Mouse (Mus musculus): ENCODE measurements around the gene Prox2. TPM values are rescaled to one million over a fixed set of nuclear protein-coding genes. Genes with fewer than 3 reads are reported as not detected.

The Prox2 gene
- total and polyA plus RNA-seq, 3 experiments = 2.4 to 13.3 (median 4.5) TPM

DNA sequence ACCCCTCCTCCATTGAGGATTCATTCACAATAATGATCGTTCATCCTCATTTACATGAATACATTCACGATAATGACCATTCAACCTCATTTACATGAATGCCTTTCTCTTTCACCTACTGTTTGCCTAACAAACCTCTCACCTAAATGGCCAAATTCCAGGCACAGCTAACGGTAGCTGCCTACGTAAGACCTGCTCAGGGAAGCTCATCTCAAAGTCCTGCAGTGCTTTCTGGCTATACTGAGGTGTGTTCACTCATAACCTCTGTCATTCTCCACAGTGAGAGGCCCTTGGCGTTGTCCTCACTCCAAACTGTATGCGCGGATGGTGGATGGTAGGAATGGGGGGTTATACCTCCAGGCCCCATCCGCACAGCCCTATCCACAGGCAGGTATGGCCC lies 5.8 kb downstream of the Prox2 start:
- Histone ChIP-seq H3K9ac (ENCODE audit: insufficient read depth, low read depth) (peak overlapping the region; percentile 83), H3K27me3 (replicated peaks) (no peaks in the 10 kb centered on the region), H3K36me3 (replicated peaks in 1 of 2; ENCODE audit: control insufficient read depth in 1 of 2, insufficient read depth in 1 of 2, low read length in 1 of 2) (peaks cover 12 to 28% of the 10 kb centered on the region in 2 experiments), H3K4me2 (ENCODE audit: insufficient read depth, low read depth, poor library complexity, severe bottlenecking) (peak overlapping the region; percentile 92), H3K4me3 (replicated peaks in 1 of 3; ENCODE audit: low read depth in 2 of 3, low read length in 2 of 3, poor library complexity in 1 of 3) (peak overlapping the region in 2 of 3 experiments; percentile 24 to 75), H3K27ac (ENCODE audit: insufficient read depth, low read depth) (peak overlapping the region; percentile 21; the same call in 1 of the 2 replicates), H3K79me2 (replicated peaks; ENCODE audit: control insufficient read depth, extremely low read depth, insufficient read depth, poor library complexity, severe bottlenecking) (peaks cover 19% of the 10 kb centered on the region), H3K4me1 (ENCODE audit: control insufficient read depth in 1 of 2, insufficient read depth in 2 of 2) (peaks cover 18 to 79% of the 10 kb centered on the region in 2 experiments), H3K9me3 (replicated peaks; ENCODE audit: low read length) (peaks cover 5% of the 10 kb centered on the region)
- TF ChIP-seq GABPA (IDR thresholded peaks at IDR 0.05; ENCODE audit: insufficient replicate concordance, low read depth, low read length) (no peak), UBTF (IDR thresholded peaks at IDR 0.05; ENCODE audit: low read depth, low read length) (no peak), MYC (IDR thresholded peaks at IDR 0.05; ENCODE audit: low read depth, low read length) (no peak), CHD1 (IDR thresholded peaks at IDR 0.05; ENCODE audit: low read depth, low read length) (no peak), ZC3H11A (IDR thresholded peaks at IDR 0.05; ENCODE audit: low read depth, low read length) (no peak), ETS1 (conservative IDR thresholded peaks at IDR 0.05; ENCODE audit: low read depth, low read length) (no peak), RAD21 (IDR thresholded peaks at IDR 0.05; ENCODE audit: low read depth, low read length) (no peak), POLR2AphosphoS2 (IDR thresholded peaks at IDR 0.05; ENCODE audit: low read depth, low read length) (no peak)
- in situ Hi-C loops (cut with MboI; ENCODE audit: low pct_ligation_motif_present, low pct_unique_long_range_greater_than_20kb, low sequenced_read_pairs) = no loop called here
- no peak for DNase-seq (ENCODE audit: extremely low read depth)
- dilution Hi-C loops (cut with MboI; ENCODE audit: extremely low pct_ligation_motif_present, extremely low pct_unique_long_range_greater_than_20kb, low sequenced_read_pairs) = no loop called here

DNA sequence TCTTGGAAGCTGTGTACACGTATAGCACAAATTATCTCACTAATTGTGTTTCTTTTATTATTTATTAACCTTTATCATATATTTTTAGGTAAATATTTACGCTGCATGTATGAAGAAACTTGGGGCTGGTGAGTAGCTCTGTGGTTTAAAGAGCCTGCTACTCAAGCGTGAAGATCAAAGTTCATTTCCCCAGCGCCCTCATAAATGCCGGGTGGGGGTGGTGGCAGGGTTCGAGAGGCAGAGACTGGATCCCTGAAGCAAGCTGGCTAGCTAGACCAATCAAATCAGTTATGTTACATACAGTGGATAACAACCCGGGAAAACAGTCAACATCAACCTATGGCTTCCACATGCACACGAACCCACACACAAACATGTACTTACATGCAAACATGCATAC lies 7.5 kb downstream of the Prox2 start:
- Histone ChIP-seq H3K4me1 (ENCODE audit: control insufficient read depth in 1 of 2, insufficient read depth in 2 of 2) (peaks cover 18 to 62% of the 10 kb centered on the region in 2 experiments), H3K27ac (ENCODE audit: insufficient read depth, low read depth) (no peak overlapping the region), H3K36me3 (replicated peaks in 1 of 2; ENCODE audit: control insufficient read depth in 1 of 2, insufficient read depth in 1 of 2, low read length in 1 of 2) (peaks cover 15 to 33% of the 10 kb centered on the region in 2 experiments), H3K79me2 (replicated peaks; ENCODE audit: control insufficient read depth, extremely low read depth, insufficient read depth, poor library complexity, severe bottlenecking) (peaks cover 18% of the 10 kb centered on the region), H3K4me2 (ENCODE audit: insufficient read depth, low read depth, poor library complexity, severe bottlenecking) (no peak overlapping the region), H3K9me3 (replicated peaks; ENCODE audit: low read length) (peaks cover 5% of the 10 kb centered on the region), H3K9ac (ENCODE audit: insufficient read depth, low read depth) (no peak overlapping the region), H3K4me3 (replicated peaks in 1 of 3; ENCODE audit: low read depth in 2 of 3, low read length in 2 of 3, poor library complexity in 1 of 3) (no peak overlapping the region), H3K27me3 (replicated peaks) (no peaks in the 10 kb centered on the region)
- TF ChIP-seq MAZ (IDR thresholded peaks at IDR 0.05; ENCODE audit: low read depth, low read length) (no peak), ZMIZ1 (IDR thresholded peaks at IDR 0.05; ENCODE audit: low read depth, low read length) (no peak), RCOR1 (conservative IDR thresholded peaks at IDR 0.05; ENCODE audit: low read depth, low read length) (no peak), MAFK (IDR thresholded peaks at IDR 0.05; ENCODE audit: insufficient replicate concordance, low read length) (no peak), IRF4 (IDR thresholded peaks at IDR 0.05; ENCODE audit: low read depth, low read length) (no peak), POLR2A (IDR thresholded peaks at IDR 0.05; ENCODE audit: low read depth, low read length) (no peak), CHD2 (IDR thresholded peaks at IDR 0.05; ENCODE audit: low read length) (no peak), CTCF (conservative IDR thresholded peaks at IDR 0.05 in 1 of 2, IDR thresholded peaks at IDR 0.05 in 1 of 2; ENCODE audit: low read depth in 2 of 2, low read length in 2 of 2) (no peak), ZC3H11A (IDR thresholded peaks at IDR 0.05; ENCODE audit: low read depth, low read length) (no peak), USF1 (IDR thresholded peaks at IDR 0.05; ENCODE audit: low read depth, low read length) (no peak), CHD1 (IDR thresholded peaks at IDR 0.05; ENCODE audit: low read depth, low read length) (no peak), MAX (IDR thresholded peaks at IDR 0.05; ENCODE audit: low read length) (no peak), POLR2AphosphoS2 (IDR thresholded peaks at IDR 0.05; ENCODE audit: low read depth, low read length) (no peak), MEF2A (IDR thresholded peaks at IDR 0.05; ENCODE audit: borderline replicate concordance, low read depth, low read length) (no peak), ZNF384 (IDR thresholded peaks at IDR 0.05; ENCODE audit: low read depth, low read length) (no peak), MXI1 (IDR thresholded peaks at IDR 0.05; ENCODE audit: low read depth, low read length) (no peak)
- in situ Hi-C loops (cut with MboI; ENCODE audit: low pct_ligation_motif_present, low pct_unique_long_range_greater_than_20kb, low sequenced_read_pairs) = no loop called here
- no peak for DNase-seq (ENCODE audit: extremely low read depth)
- dilution Hi-C loops (cut with MboI; ENCODE audit: extremely low pct_ligation_motif_present, extremely low pct_unique_long_range_greater_than_20kb, low sequenced_read_pairs) = no loop called here

Data from CH12.LX (cell line).